14 mouse cellular contexts compared by ENCODE assay signal in genomic region chr11:36000038-36000437, GRCm38 (mm10). TPM values are rescaled to one million over a fixed set of nuclear protein-coding genes. Genes with fewer than 3 reads are reported as not detected.
DNase-seq lines count a peak whose midpoint lies in the region; ATAC-seq and TF ChIP-seq lines count a peak whose summit lies in the region.
"Had no signal": no experiment of that assay in that cellular context is flagged by ENCODE, and none has a peak within 500 bp of the region (broad histone marks: within the 10 kb centered on the region; RNA-seq: fewer than 3 reads in every experiment).

No protein-coding gene starts in this region.

- no peaks in the 10 kb centered on the region for H3K36me3 ChIP-seq in forebrain, embryonic 10.5 days (replicated peaks)
- H3K36me3 ChIP-seq in forebrain, embryonic 16.5 days (ENCODE audit: control insufficient read depth, insufficient read depth): no peaks in the 10 kb centered on the region
- no peaks in the 10 kb centered on the region for H3K36me3 ChIP-seq in forebrain, embryonic 12.5 days (replicated peaks)
- H3K36me3 ChIP-seq in hindbrain, embryonic 16.5 days (ENCODE audit: control insufficient read depth, insufficient read depth, low read length): no peaks in the 10 kb centered on the region
- H3K36me3 ChIP-seq in midbrain, postnatal 0 days (ENCODE audit: insufficient read depth, low read length): 0 out of 2 replicates have a peak, but pooled peaks cover 4% of the 10 kb centered on the region
- H3K36me3 ChIP-seq: liver, embryonic 13.5 days had no signal

- H3K4me3 ChIP-seq in forebrain, embryonic 10.5 days: no peak overlapping the region; the same call in 1 of the 2 replicates
- H3K4me3 ChIP-seq in forebrain, embryonic 16.5 days (replicated peaks; ENCODE audit: low read length): no peak overlapping the region
- no peak overlapping the region for H3K4me3 ChIP-seq in forebrain, embryonic 12.5 days (replicated peaks)
- no peak overlapping the region for H3K4me3 ChIP-seq in hindbrain, embryonic 16.5 days (ENCODE audit: low read length)
- H3K4me3 ChIP-seq in midbrain, postnatal 0 days (ENCODE audit: low read depth, low read length): no peak overlapping the region
- H3K4me3 ChIP-seq: liver, embryonic 13.5 days had no signal

- H3K9ac ChIP-seq in forebrain, embryonic 16.5 days (replicated peaks; ENCODE audit: low read depth, low read length): no peak overlapping the region
- H3K9ac ChIP-seq in forebrain, embryonic 12.5 days: no peak overlapping the region
- H3K9ac ChIP-seq in hindbrain, embryonic 16.5 days (ENCODE audit: low read depth, low read length): peak overlapping the region; percentile 8; the same call in 1 of the 2 replicates
- H3K9ac ChIP-seq in midbrain, postnatal 0 days (replicated peaks; ENCODE audit: low read length, poor library complexity, severe bottlenecking): no peak overlapping the region
- H3K9ac ChIP-seq: liver, embryonic 13.5 days had no signal

- no peak; the same call in 1 of the 2 replicates for ATAC-seq in forebrain, embryonic 16.5 days
- peak; percentile 48; the same call in 1 of the 2 replicates for ATAC-seq in forebrain, embryonic 12.5 days (ENCODE audit: low FRiP score)
- peak; percentile 38 for ATAC-seq in hindbrain, embryonic 16.5 days
- peak; percentile 35; the same call in 1 of the 2 replicates for ATAC-seq in midbrain, postnatal 0 days (ENCODE audit: low FRiP score)

- 10% methylated on average over 4 of the region's 4 CpGs for WGBS in forebrain, embryonic 10.5 days
- WGBS in forebrain, embryonic 16.5 days: 12% methylated on average over 4 of the region's 4 CpGs
- 7% methylated on average over 4 of the region's 4 CpGs for WGBS in forebrain, embryonic 12.5 days
- 9% methylated on average over 4 of the region's 4 CpGs for WGBS in hindbrain, embryonic 16.5 days
- WGBS in midbrain, postnatal 0 days: 8% methylated on average over 4 of the region's 4 CpGs

- H3K27ac ChIP-seq in forebrain, embryonic 10.5 days: peak overlapping the region; percentile 70
- no peak overlapping the region for H3K27ac ChIP-seq in forebrain, embryonic 16.5 days (ENCODE audit: low read length)
- no peak overlapping the region for H3K27ac ChIP-seq in forebrain, embryonic 12.5 days
- no peak overlapping the region for H3K27ac ChIP-seq in hindbrain, embryonic 16.5 days (ENCODE audit: low read depth, low read length)
- peak overlapping the region; percentile 38 for H3K27ac ChIP-seq in midbrain, postnatal 0 days (ENCODE audit: low read depth, low read length)
- H3K27ac ChIP-seq: liver, embryonic 13.5 days had no signal

- no peak for TF ChIP-seq CTCF in midbrain, postnatal 0 days (IDR thresholded peaks at IDR 0.05)

- peaks cover 30% of the 10 kb centered on the region for H3K4me1 ChIP-seq in forebrain, embryonic 10.5 days
- peaks cover 23% of the 10 kb centered on the region for H3K4me1 ChIP-seq in forebrain, embryonic 16.5 days (replicated peaks; ENCODE audit: control insufficient read depth, insufficient read depth, low read length)
- H3K4me1 ChIP-seq in forebrain, embryonic 12.5 days: peaks cover 24% of the 10 kb centered on the region
- peaks cover 18% of the 10 kb centered on the region for H3K4me1 ChIP-seq in hindbrain, embryonic 16.5 days (ENCODE audit: control insufficient read depth, insufficient read depth, low read depth, low read length)
- peaks cover 10% of the 10 kb centered on the region; the same call in 1 of the 2 replicates for H3K4me1 ChIP-seq in midbrain, postnatal 0 days (ENCODE audit: insufficient read depth, low read length)

- peaks cover 27% of the 10 kb centered on the region for H3K27me3 ChIP-seq in forebrain, embryonic 10.5 days (ENCODE audit: poor library complexity, severe bottlenecking)
- no peaks in the 10 kb centered on the region for H3K27me3 ChIP-seq in forebrain, embryonic 16.5 days (replicated peaks; ENCODE audit: control insufficient read depth, insufficient read depth, low read length)
- peaks cover 30% of the 10 kb centered on the region for H3K27me3 ChIP-seq in forebrain, embryonic 12.5 days
- H3K27me3 ChIP-seq in hindbrain, embryonic 16.5 days (replicated peaks; ENCODE audit: control insufficient read depth, insufficient read depth, low read length): no peaks in the 10 kb centered on the region
- H3K27me3 ChIP-seq in midbrain, postnatal 0 days (ENCODE audit: insufficient read depth, low read length): no peaks in the 10 kb centered on the region

- peaks cover 6% of the 10 kb centered on the region; the same call in 1 of the 2 replicates for H3K9me3 ChIP-seq in forebrain, embryonic 10.5 days
- no peaks in the 10 kb centered on the region for H3K9me3 ChIP-seq in forebrain, embryonic 16.5 days (ENCODE audit: control insufficient read depth, low read length)
- 0 out of 2 replicates have a peak, but pooled peaks cover 8% of the 10 kb centered on the region for H3K9me3 ChIP-seq in forebrain, embryonic 12.5 days
- no peaks in the 10 kb centered on the region for H3K9me3 ChIP-seq in hindbrain, embryonic 16.5 days (ENCODE audit: control insufficient read depth, low read length)
- no peaks in the 10 kb centered on the region for H3K9me3 ChIP-seq in midbrain, postnatal 0 days (ENCODE audit: low read length)
- H3K9me3 ChIP-seq: liver, embryonic 13.5 days had no signal

- H3K4me2 ChIP-seq in forebrain, embryonic 16.5 days (ENCODE audit: low read length): no peak overlapping the region
- H3K4me2 ChIP-seq in forebrain, embryonic 12.5 days: no peak overlapping the region
- peak overlapping the region; percentile 26 for H3K4me2 ChIP-seq in hindbrain, embryonic 16.5 days (ENCODE audit: low read length)
- no peak overlapping the region for H3K4me2 ChIP-seq in midbrain, postnatal 0 days (ENCODE audit: low read depth, low read length, poor library complexity, severe bottlenecking)

- DNase-seq in forebrain, embryonic 10.5 days (ENCODE audit: extremely low spot score, low spot score): no peak
- peak; percentile 61 for DNase-seq in midbrain, postnatal 0 days (ENCODE audit: low spot score)
- DNase-seq in cerebellum, adult 18-20 months: no peak
- DNase-seq in adrenal gland, adult 18-20 months (ENCODE audit: low spot score in 2 of 2): no peak
- DNase-seq in natural killer cell, adult 2 months (ENCODE audit: low spot score in 2 of 2): no peak
- DNase-seq: adrenal gland, postnatal 14 days; cerebellum, postnatal 36 days; kidney, postnatal 14 days; left cerebral cortex, postnatal 4 days; liver, embryonic 13.5 days had no signal

RNA-seq across cellular contexts. Expression of gene Wwc1, which starts 19.7 kb away (rescaled TPM):
- 4.2 and 4.9 TPM in 2 replicates for polyA plus RNA-seq in forebrain, embryonic 10.5 days (2016; fragmentation: Nextera tagmentation; extraction: Ambion mirVana)
- polyA plus RNA-seq in forebrain, embryonic 16.5 days (2015; fragmentation: Nextera tagmentation; extraction: Ambion mirVana): 10.2 and 14.9 TPM in 2 replicates
- 6.7 and 10.3 TPM in 2 replicates for polyA plus RNA-seq in forebrain, embryonic 12.5 days (2016; fragmentation: Nextera tagmentation; extraction: Ambion mirVana)
- 6.4 and 7.8 TPM in 2 replicates for polyA plus RNA-seq in hindbrain, embryonic 16.5 days (2015; fragmentation: Nextera tagmentation; extraction: Ambion mirVana)
- 11.9 and 15.4 TPM in 2 replicates for total RNA-seq in midbrain, postnatal 0 days (2014; rRNA removed)
- 8.0 and 9.2 TPM in 2 replicates for polyA plus RNA-seq in midbrain, postnatal 0 days (2015; fragmentation: Nextera tagmentation; extraction: Ambion mirVana)
- total RNA-seq in adrenal gland, adult 18-20 months (2021): 10 to 100 TPM; 64.0 to 84.7 TPM
- total RNA-seq: megakaryocyte-erythroid progenitor cell, adult 5-6 weeks had no signal

Comparison
In these comparisons a context has a peak if more than half of its experiments do, and no peak if none do; other contexts are left out.
1. H3K27ac ChIP-seq: peak in forebrain, embryonic 10.5 days (single experiment) and midbrain, postnatal 0 days (single experiment); none in forebrain, embryonic 16.5 days (single experiment), forebrain, embryonic 12.5 days (single experiment) and hindbrain, embryonic 16.5 days (single experiment).